Mouse (Mus musculus) MN1 (cell line): ENCODE data around the gene Six2.

Source experiments
- DNase-seq: peaks from one replicate; pipeline ENCODE4 v3.0.0-alpha.2; 2016; ENCODE audit warnings: low spot score

The Six2 gene

DNA sequence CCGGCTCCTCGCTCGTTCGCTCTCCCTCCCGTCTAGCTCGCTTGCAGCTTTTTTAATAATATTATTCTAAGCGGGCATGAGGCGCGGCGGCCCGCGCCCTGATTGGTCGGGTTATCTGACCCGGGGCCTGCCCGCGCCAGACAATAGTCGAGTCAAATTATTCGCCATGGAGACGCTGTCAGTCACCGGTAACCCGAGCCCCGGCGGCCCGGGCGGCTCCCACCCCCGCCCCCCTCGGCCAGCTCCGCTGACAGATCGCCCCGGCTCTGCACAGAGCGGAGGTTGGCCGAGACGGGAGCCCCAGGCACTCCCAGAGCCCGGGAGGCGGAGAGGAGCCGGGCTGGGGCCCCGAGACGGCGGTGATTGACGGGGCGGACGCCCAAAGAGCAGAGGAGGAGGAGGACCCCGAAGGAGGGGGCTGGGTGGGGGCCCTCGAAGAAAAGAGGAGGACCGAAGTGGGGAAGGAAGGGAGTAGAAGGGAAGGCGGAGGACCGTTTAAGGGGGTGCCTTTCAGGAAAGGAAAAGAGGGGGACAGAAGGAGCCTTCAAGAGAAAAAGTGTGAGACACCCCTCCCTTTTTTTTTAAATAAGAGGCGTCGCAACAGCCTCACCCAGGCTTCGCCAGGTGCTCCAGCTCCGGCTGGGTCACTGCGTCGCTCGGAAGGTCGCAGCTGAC, at the start of gene Six2:
Six2 (minus strand) TSS at position 39 of the 675 bp plus-strand sequence.
- DNase-seq, result peak; percentile 81

DNA sequence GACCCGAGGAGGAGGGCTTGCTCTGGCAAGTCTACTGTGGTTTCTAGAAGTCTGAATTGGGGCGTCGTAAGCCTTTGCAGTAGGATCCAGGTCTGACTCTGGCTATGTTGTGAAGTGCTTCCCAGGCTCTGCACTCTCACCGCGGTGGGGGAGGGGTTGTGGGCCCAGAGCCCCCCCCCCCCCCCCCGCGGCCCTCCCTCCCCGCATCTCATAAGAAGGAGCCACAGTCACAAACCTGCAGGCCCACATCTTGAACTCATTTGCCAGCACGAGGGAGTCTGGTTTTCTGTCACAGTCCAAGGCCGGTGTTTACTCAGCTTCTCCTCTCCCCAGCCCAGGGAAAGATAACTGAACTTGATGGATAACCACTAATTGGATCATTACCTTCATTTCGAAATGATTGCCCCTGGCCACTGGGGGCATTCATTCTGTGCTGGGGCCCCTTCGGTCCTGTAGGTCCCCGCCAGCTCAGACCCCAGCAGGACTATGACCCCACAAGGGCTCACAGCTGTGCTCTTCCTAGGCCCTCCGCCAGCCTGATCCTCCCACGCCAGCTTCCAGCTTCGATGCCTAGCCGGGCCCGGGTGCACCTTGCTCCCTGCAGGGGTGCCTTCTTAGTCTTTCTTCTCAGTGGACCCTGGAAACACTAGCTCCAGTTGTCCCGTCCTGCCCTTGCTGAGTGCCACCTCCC, 49.2 kb upstream of the Six2 start:
- DNase-seq, result no peak

DNA sequence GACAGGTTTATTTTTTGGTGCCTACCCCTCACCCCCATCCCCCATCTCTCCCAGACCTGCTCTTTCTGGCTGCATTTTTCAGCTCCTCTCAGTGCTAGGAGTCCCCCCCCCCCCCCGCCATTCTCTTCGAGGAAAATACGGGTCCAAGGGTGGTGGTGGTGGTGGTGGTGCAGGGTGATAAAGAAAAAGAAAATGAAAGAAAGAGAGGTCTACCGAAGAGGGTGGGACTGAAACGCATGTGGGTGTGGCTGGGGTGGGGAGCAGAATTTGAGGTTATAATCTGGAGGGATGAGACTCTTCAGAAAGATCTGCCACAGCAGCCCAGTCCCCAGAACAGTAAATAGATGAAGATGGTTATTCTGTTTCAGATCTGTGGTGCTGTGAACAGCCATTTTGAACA, 43.3 kb upstream of the Six2 start:
- DNase-seq, result no peak

DNA sequence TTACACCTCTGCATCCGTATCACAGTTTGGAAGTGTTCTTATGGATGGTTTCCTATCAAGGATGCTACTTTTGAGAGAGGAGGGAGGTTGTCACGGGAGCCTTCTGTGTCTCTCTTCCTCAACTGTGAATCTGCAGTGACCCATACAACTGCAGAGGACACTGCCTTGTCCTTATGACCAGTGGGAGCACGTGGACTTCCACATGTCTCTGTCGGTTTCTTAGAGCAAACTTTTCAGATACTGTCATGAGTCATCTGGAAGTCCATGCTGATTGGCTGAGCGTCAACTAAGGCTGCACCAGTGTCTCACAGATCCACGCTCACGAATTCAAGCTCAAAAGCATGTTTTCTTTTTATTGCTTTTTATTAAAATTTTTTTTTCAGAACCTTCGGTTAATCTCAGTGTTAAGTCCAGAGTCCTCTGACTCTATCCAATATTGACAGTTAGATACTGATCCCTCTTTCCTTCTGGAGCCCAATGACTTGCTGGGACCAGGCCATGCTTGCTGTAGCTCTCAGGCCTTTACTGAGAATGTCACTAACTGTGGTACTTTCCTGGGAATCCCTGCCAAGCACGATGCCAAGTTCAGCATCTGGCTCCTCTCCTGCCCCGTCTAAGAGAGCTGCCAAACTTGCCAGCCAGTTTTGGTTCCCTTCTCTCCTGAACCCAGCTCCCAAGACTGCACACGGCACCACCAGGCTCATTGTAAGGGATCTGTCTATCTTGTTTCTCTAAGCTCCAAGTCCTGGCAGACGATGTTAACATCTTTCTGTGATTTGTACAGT, 42.3 kb upstream of the Six2 start:
- DNase-seq, result no peak

DNA sequence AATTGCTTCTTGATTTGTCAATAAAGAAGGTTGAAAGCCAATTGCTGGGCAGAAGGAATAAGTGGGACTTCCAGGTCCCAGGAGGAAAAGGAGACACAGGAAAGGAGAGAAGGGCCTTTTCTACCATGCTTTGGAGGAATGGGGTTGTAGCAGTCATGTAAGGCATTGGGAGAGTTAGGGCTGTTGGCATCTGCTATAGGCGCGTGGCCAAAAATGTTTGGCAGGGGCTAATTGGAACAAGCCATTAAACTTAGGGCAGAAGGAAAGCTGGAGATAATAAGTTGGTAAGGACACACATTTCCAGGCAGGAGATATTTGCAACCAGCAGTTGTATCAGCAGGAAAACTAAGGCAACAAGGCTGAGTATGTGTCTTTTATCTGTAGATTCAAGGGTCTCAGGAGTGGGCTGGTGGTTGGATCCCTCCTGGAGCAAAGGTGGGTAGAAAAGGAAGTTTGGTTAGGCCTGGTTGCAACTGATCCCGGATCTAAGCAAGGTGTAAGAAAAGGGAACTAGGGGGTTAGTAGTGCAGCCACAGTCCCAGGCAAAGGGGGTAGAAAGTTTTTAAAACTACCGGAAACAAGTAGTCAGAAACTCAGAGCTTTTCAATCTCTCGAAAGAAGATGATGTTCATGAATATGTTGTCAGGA, 40.1 kb upstream of the Six2 start:
- DNase-seq, result no peak

DNA sequence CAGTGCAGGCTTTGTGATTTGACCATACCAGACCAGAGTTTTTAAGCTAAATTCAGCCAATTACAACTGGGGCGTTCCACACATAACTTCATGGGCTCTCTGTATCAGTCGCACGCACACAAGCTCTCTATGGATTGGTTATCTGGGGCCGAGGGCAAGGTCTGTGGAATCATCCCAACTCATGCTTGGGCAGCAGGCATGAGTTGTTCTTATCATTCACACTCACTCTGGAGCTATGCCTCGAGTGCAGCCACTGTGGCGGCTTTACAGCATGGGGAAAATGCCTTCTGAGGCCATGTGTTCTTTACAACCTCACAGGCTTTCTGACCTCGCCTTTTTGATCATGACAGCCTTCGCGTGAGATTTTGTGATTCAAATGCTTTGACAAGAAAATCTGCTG, 37.9 kb upstream of the Six2 start:
- no peak for DNase-seq

DNA sequence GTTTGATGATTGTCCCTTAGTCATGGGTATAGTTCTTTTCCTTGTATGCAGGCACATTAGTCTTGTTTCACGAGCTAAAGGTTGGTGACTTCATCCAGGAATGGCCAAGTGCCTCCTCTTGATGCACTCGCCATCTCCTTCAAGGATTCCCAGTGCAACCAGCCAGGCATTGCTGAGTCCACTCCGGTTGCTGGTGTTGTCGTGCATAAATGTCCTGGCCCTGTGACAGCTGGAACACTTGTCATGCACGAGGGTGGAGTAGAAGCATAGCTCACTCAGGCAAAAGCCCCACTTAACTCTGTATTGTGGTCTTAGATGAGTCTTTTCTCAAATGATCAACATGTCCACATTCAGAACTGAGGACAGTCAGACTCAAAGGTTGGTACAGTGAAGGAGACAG, 35.1 kb upstream of the Six2 start:
- no peak for DNase-seq

DNA sequence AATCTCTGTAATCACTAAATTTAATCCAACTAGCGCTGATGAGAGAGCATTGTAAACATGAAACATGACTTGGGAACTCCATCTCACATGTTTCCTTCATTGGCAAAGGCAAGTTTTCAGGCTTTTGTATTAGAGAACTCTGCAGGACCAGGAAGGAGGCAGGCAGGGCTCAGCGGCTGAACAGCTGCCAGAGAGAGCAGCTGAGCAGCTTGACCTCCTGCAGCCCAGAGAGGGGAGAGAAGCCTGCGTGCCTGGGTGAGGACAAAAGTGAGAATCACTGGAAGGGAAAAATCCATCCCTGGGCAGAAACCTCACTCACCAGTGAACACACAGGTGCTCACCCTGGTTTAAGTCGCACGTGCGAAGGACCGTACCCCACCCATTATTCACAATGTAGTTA, 29.2 kb upstream of the Six2 start:
- DNase-seq, result no peak

DNA sequence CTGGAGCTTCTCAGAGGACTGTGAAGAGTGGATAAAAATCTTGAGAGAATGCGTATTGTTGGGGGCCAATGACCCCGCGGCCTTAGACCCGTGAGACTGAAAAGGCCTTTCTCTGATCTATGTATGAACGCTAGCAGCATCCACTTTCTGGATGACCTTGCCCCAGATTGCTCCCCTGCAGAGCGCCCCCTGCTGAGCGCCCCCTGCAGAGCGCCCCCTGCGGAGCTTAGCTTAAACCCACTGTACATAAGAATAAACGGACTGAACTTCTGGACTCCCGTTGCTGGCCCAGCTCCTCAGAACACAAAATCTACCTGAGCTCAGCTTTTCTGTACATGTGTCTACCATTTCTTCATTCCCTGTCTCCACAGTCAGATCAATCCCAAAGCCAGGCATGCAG, 27.7 kb upstream of the Six2 start:
- no peak for DNase-seq

DNA sequence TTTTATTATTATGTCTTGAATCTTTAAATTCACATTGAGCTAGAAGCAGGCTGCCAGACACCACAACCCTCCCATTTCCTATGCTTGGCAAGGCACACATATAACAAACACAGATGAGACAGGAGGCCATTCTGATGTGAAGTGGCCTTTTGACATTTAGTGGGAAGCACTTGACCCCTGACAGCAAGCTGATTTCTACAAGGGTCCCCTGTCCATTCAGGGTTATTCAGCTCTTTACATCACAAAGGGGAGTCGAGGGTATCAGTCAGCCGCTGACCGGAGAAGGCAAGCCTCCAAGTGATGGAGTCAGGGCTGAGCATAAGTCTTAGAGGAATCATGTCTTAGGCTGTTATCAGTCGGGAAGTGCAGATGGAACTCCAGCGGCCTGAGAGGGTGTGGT, 26.3 kb upstream of the Six2 start:
- DNase-seq, result no peak

DNA sequence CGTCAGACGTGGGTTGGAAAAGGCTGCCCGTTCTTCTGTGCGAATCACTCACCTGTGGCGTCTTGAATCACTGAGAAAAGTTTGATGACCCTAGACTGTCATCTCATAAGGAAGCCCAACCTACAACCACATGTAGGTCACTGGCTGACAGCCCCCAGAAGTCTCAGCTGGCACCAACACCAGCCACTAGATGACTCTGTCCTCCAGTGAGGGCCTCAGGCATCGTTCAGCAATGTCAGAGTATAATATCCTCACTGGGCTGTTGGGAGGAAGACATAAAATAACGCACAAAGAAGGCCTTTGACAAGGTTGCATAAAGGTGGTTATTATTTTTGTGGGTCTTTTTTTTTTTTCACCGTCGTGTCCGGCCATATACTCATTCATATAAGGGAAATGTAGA, 24.8 kb upstream of the Six2 start:
- no peak for DNase-seq

DNA sequence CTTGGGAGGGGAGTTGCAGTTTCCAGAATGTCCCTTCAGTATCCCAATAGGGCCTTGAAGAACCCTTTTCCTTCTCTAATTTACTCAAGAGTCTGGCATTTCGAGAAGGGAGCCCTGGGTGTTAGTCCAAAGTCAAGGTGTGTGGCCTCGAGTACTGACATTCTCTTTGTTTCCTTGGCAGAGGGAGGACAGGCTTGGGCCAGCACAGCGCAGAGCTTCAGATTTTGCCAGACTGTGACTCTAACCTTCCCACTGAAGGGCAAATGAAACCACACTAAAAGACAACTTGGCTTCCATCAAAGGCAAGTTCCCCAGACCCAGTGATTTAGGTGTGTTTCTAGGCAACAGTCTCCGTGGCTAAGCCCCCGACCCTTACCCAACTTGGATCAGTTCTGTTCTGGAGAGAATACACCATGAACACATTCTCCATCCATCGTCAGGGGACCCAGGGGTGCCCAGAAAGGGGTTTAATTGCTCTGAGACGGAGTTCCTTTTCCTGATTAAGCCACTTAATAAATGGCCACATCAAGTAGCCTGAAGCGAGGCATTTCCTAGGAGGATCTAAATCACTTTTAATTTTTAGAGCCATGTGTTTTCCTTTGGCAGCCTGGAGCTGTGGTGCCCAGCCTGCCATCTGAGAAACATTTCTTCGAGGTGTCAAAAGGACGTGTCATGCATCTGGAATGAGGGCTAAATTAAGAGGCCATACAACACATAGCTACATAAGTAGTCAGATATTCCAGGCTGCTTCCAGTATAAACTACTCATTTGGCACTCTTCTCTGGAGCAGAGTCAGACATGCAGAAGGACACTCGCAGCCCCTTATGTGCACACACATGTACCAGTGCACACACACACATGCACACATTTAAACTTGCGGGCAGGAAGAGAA, 16.5 kb upstream of the Six2 start:
- peak; percentile 38 for DNase-seq

DNA sequence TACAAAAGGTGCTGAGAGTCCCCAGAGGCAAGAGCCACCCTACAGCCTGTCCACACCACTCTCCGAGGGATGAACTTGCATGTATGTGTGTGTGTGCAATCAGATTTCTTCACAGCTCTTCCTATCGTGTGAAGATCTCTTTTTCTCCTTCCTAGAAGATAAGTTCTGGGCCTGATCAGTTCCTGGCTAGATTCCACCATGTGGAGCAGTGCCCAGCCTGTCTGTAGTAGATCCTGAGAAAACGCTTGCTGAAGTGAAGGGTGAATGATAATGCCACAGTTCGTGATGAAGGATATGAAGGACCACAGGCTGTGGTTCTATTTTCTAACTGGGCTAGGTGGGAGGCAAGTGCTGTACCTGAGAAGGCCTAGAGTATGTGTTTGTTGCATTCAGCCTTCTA, 12.0 kb upstream of the Six2 start:
- DNase-seq, result no peak

DNA sequence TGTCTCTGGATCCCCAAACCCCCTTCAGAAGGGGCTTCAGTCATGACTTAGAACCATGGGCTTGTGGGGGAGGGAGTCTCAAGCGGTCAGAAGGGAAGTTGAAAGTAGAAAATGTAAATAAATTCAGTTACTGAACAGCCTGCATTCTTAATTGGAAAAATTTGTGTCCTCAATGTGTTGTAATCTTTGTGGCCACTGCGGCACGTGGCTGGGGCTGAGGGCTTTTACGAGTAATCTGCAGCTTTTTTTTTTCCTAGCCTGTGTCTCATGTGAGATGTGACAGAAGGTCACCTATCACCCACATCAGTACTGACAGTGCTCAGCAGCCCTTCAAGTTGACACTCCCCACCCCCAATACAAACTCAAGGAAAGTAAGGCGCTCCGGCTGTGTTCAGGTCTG, 10.6 kb upstream of the Six2 start:
- DNase-seq, result no peak

DNA sequence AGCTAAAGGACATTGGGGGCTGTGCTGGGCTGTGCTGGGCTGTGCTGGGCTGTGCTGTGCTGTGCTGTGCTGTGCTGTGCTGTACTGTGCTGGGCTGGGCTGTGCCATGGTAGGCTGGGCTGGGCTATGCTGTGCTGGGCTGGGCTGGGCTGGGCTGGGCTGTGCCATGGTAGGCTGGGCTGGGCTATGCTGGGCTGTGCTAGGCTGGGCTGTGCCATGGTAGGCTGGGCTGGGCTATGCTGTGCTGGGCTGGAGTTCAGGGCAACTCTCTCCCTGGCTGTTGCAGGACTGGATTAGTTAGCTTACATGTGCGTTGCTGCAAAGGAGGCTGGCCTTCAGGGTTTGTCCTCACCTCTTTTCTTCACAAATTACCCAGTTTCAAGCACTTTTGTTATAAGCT, 9.9 kb upstream of the Six2 start:
- no peak for DNase-seq

DNA sequence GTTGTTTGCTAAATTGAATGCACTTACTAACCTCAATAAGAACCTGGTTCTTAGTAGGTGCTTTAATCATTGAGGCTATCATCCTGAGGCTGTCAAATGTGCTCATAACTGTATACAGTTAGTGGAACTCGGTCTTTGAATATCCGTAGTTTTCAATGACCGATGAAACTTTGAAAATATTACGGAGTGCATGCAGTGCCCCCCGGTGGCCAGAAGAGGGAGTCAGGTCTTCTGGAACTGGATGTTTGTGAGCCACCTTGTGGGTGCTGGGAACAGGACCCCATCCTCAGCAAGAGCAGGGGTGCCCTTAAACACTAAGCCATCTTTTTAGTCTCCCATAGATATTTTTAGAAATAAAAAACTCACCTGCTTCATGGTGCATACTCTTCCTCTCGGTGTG, 6.4 kb upstream of the Six2 start:
- no peak for DNase-seq

DNA sequence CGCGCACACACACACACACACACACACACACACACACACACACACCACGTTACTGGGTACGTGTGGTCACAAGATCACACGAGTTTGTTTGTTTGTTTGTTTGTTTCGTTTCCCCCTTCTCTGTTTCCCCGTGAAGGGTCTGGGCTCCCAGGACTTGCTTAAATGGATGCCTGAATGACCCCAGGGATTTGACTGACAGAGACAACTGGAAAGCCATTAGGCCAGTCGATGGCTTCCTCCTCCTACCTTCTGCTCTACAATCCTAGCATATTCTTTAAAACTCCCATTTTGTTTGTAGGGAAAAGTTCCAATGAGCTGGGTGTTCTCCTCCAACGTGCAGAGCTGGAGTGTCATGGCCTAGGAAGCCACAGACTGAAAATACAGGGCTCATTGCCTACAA, 5.0 kb upstream of the Six2 start:
- no peak for DNase-seq

DNA sequence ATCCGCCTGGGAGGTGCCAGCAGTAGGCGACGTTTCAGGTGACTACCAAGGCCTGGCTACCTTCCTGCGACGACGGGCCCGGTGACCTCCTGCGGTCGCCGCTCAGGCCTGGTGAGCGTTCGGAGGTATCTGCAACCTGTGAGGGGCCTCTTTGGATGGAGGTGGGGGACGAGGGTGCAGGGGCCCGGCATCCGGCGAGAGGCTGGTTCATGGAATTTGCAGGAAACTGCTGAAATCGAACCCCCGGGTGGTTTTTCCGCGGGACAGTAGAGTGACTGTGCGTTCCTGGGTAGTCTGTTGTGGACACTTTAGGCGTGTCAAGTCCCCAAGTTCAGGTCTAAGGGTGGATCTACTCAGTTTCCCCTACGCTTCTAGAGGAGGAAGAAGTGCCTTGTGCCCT, 4.5 kb upstream of the Six2 start:
- DNase-seq, result no peak

DNA sequence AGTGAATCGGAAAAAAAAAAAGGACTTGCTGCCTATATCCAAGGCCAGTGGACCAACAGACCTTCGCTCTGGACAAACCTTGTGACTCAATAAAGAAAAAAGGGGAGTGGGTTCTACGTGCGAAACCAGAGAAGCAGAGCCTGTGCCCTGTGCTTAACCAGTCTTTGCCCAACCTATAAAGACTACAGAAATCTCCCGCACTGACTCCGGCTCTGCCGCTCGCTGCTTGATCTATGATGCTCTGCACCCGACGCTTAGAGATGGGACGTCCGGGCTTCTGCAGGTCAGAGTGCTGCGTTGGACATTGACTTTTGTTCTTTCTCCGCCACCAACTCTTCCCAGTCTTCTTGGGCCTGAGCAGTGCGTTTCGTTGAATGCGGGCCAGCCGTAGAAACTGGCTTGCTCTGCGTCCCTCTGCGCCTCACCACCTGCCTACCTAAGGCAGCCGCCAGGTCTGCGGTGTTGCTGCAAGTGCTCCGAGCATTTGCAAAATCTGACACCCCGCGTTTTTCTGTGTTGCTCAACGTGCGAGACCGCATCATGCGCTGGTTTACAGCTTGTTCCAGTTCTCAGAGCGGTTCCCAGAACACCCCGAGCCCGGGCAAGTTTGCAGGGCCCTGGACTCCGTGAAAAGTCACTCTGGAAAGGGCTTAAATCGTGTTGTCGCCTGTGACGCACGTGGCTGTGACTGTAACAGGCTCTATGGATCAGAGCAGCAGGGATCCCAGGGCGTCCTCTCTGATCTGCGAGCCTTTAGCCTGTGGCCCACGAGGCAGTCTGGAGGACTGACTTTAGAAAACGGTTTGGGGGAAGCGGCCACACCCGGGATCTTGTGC, 3.8 kb upstream of the Six2 start:
- no peak for DNase-seq

DNA sequence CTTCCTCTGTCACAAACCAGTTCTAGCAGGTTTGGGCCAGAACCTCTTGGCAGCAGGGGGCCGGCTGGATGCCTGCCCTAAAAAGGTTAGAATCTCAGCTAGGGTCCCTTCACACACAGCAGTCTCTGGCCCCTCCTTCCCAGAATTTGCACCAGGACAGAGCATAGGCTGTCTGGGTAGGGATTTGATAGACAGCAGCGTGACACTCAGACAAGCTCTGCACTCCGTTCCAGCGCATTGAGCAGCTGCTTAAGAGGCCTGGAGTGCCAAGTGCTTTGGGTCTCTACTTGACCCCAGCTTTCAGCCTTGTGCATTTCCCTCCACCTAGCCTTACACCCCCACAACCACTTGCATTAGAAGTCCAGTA, 2.9 kb upstream of the Six2 start:
- DNase-seq, result no peak
